Mouse (Mus musculus) cerebellum, adult 2 months (tissue): ENCODE measurements at regions not wholly inside any gene's neighbourhood (a gene's known extent, or its start where the extent isn't known, plus 50 kb on each side); places are given as distances from the start of the nearest gene placed in this dataset.
A peak's percentile ranks its signal among the peaks of the same experiment; 100 is the strongest.

Experiments used
- DNase-seq, 2 experiments: peaks; one replicate each; pipeline ENCODE4 v3.0.0; 2021
- H3K27ac ChIP-seq: fragments of 200-500 bp; 2 replicates; pipeline ENCODE4 v1.5.1; 2012; ENCODE audit warnings: low read length, control low read depth, inconsistent platforms; ENCODE audit not compliant: insufficient read depth
- H3K27me3 ChIP-seq: fragments of 200-500 bp; 2 replicates; pipeline ENCODE4 v1.6.1; 2012; ENCODE audit warnings: inconsistent platforms, mild to moderate bottlenecking, low read length, moderate library complexity; ENCODE audit not compliant: control insufficient read depth, insufficient read depth
- H3K4me1 ChIP-seq: fragments of 200-500 bp; 2 replicates; pipeline ENCODE4 v1.6.1; 2011; ENCODE audit warnings: low read length; ENCODE audit not compliant: control insufficient read depth, insufficient read depth
- H3K4me3 ChIP-seq: fragments of 200-500 bp; replicated peaks from 2 replicates; pipeline ENCODE3; 2011; ENCODE audit warnings: mild to moderate bottlenecking, low read depth, low read length, control low read depth; ENCODE audit not compliant: insufficient read depth
- CTCF ChIP-seq: fragments of 200-500 bp; IDR thresholded peaks from 2 replicates; pipeline ENCODE4 v1.5.1; 2011; ENCODE audit warnings: low read depth, mild to moderate bottlenecking, control low read depth, low read length, moderate library complexity, borderline replicate concordance; ENCODE audit not compliant: insufficient read depth
- POLR2A ChIP-seq: fragments of 200-500 bp; IDR thresholded peaks from 2 replicates; pipeline ENCODE4 v1.6.1; 2011; ENCODE audit warnings: low read length, control low read depth, borderline replicate concordance; ENCODE audit not compliant: insufficient read depth
- WGBS: fragments of 180-500 bp; shearing (Covaris S2); methylation state at CpG from one replicate; pipeline ENCODE4 v1.1.7; 2018; 5-methylcytosine and 5-hydroxymethylcytosine counted together

DNA sequence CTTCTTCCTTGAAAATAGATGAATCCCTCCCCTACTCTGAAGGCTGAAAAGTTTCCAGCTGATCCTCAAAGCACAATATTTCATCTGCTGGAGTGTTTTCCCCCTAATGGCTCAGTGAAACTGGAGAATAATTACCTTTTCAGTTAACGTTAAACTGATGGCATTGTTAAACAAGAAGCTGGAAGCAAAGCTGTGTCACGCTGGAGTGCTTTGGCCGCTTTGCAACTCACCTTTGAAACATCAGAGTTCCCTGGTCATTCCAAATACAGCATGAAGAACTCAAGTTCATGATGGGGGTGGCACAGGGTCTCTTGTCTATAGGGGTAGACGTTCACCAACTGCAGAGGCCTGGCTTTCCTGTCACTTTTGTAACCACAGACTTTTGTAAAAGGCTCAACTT lies 317.9 kb upstream of the Adam34 start:
- TF ChIP-seq CTCF (no peak), POLR2A (no peak)
- Histone ChIP-seq H3K27me3 (no peaks in the 10 kb centered on the region), H3K27ac (no peak overlapping the region), H3K4me1 (no peaks in the 10 kb centered on the region), H3K4me3 (no peak overlapping the region)
- no peak for DNase-seq
- 83% methylated on average over 4 of the region's 4 CpGs for WGBS

DNA sequence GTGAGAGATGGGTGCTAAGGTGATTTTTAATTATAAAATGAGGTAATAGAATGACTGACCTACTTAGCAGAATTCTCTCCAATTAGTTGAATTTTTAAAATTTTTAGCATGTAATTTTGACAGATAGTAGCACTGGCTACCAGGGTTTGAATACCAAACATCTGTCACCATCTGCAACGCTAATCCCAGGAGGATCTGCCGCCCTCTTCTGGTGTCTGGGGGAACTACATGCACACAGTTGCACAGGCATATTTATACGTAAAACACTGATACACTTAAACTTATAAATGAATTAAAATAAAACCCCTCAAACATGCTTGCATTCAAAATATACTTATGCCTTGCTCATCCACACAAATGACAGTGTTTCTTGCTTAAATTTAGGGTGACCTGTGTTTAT lies 316.1 kb upstream of the Adam34 start:
- H3K27ac ChIP-seq: no peak overlapping the region
- H3K27me3 ChIP-seq: no peaks in the 10 kb centered on the region
- 33% methylated on average over 3 of the region's 3 CpGs for WGBS
- H3K4me1 ChIP-seq: no peaks in the 10 kb centered on the region
- TF ChIP-seq POLR2A: no peak
- peak; percentile 43; the same call in 1 of the 2 replicates for TF ChIP-seq CTCF
- no peak overlapping the region for H3K4me3 ChIP-seq
- DNase-seq: peak; percentile 14 to 44

DNA sequence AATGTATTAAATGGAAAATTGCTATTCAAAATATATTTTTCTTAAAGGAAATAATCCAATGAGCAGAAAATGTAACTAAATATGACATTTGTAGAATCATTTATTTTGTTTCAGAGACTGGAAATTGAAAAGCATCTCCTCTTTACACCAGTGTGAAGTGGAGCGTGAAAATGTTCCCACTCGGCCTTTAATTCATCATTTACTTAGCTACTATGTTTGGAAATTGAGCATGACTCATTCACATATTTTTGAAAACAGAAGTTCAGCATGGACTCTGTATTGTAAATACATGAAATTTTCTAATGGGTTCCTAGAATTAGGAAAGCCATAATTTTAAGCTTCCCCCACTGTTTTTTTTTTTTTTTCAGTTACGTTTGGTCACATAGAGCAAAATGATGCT lies 314.2 kb upstream of the Adam34 start:
- 75% methylated on average over 3 of the region's 3 CpGs for WGBS
- no peaks in the 10 kb centered on the region for H3K4me1 ChIP-seq
- no peak overlapping the region for H3K27ac ChIP-seq
- no peak overlapping the region for H3K4me3 ChIP-seq
- DNase-seq: peak in 1 of 2 experiments; percentile 17
- no peak for TF ChIP-seq CTCF
- no peak for TF ChIP-seq POLR2A
- no peaks in the 10 kb centered on the region for H3K27me3 ChIP-seq
